Mouse (Mus musculus) kidney, embryonic 14.5 days (tissue): ENCODE measurements at regions not wholly inside any gene's neighbourhood (a gene's known extent, or its start where the extent isn't known, plus 50 kb on each side); places are given as distances from the start of the nearest gene placed in this dataset.

ENCODE experiments used
- ATAC-seq: fragments of 200-750 bp; cut with Nextera tagmentation; 2 replicates; pipeline ENCODE4 v1.8.0; 2017; ENCODE audit warnings: moderate number of reproducible peaks, mild to moderate bottlenecking, moderate TSS enrichment, moderate library complexity; ENCODE audit not compliant: low FRiP score, low TSS enrichment
- H3K27ac ChIP-seq: fragments of 300-500 bp; sonication (generic); 2 replicates; pipeline ENCODE4 v1.5.1; 2014; ENCODE audit warnings: low read depth, mild to moderate bottlenecking, low read length, moderate library complexity, mixed read lengths
- H3K27me3 ChIP-seq: fragments of 300-500 bp; sonication (generic); 2 replicates; pipeline ENCODE4 v1.6.1; 2014; ENCODE audit warnings: mild to moderate bottlenecking, low read length; ENCODE audit not compliant: control insufficient read depth, insufficient read depth
- H3K36me3 ChIP-seq: fragments of 300-500 bp; sonication (generic); 2 replicates; pipeline ENCODE4 v1.6.1; 2014; ENCODE audit warnings: low read length, mixed read lengths; ENCODE audit not compliant: control insufficient read depth, insufficient read depth
- H3K4me1 ChIP-seq: fragments of 300-500 bp; sonication (generic); 2 replicates; pipeline ENCODE4 v1.6.1; 2014; ENCODE audit warnings: low read length, mixed read lengths; ENCODE audit not compliant: control insufficient read depth, insufficient read depth
- H3K4me2 ChIP-seq: fragments of 300-500 bp; sonication (generic); replicated peaks from 2 replicates; pipeline ENCODE4 v1.6.1; 2014; ENCODE audit warnings: low read depth, mild to moderate bottlenecking, low read length
- H3K4me3 ChIP-seq: fragments of 300-500 bp; sonication (generic); 2 replicates; pipeline ENCODE4 v1.5.1; 2014; ENCODE audit warnings: mild to moderate bottlenecking, low read length
- H3K9ac ChIP-seq: fragments of 300-500 bp; sonication (generic); 2 replicates; pipeline ENCODE4 v1.6.1; 2014; ENCODE audit warnings: low read depth, mild to moderate bottlenecking, low read length, moderate library complexity
- H3K9me3 ChIP-seq: fragments of 300-500 bp; sonication (generic); 2 replicates; pipeline ENCODE4 v1.6.1; 2016; ENCODE audit warnings: low read length; ENCODE audit not compliant: control insufficient read depth
- WGBS: fragments of 180-500 bp; shearing (Covaris S2); extraction: QIAGEN DNeasy Blood & Tissue Kit; methylation state at CpG from one replicate; pipeline ENCODE4 v1.1.7; 2014; 5-methylcytosine and 5-hydroxymethylcytosine counted together

DNA sequence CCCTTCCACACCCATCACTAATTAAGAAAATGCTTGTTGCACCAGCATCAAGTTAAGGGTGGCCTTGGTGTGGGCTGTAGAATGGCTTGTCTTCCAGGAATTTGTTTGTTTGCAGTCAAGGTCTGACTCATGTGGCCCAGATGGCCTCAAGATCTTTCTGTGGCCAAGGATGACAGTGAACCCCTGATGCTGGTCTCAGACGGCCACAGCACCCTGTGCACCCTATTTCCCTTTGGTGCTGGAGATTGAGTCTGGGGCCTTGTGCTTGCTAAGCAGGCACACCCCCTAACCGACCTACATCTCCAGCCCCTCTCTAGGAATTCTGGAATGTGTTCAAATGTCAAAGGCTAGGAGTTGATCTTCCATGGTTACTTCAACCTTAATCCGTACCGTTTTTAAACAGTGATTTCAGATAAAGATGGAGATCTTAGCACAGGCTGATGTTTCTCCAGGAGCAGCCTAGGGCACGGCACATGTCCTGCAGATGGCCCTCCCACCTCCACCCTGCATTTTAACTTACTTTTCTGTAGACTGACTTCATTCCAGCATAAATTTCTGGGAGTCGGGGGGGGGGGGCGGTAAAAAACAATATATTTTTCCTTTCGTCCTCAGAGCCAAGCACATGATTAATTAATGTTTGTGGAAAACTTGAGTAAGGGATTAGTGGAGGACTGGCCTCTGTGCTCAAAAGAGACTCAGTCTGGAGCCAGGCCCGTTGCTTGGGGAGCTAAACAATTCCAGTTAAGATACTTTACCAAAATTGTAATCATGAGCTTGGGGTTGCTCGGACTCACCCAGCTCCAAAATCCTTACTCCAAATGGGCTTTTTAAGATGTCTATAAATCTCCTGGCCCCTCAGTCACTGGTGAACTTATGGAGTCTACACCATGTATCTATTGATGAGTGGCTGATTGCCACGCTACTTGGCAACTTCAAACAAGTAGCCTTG is 95.0 kb upstream of the Supt20 start:
- ATAC-seq, result peak; percentile 35; the same call in 1 of the 2 replicates
- Histone ChIP-seq H3K4me2 (no peak overlapping the region), H3K4me1 (no peaks in the 10 kb centered on the region), H3K27ac (peak overlapping the region; percentile 44; the same call in 1 of the 2 replicates), H3K36me3 (no peaks in the 10 kb centered on the region), H3K4me3 (no peak overlapping the region), H3K9ac (no peak overlapping the region), H3K9me3 (no peaks in the 10 kb centered on the region), H3K27me3 (no peaks in the 10 kb centered on the region)
- WGBS, result 69% methylated on average over 11 of the region's 11 CpGs

DNA sequence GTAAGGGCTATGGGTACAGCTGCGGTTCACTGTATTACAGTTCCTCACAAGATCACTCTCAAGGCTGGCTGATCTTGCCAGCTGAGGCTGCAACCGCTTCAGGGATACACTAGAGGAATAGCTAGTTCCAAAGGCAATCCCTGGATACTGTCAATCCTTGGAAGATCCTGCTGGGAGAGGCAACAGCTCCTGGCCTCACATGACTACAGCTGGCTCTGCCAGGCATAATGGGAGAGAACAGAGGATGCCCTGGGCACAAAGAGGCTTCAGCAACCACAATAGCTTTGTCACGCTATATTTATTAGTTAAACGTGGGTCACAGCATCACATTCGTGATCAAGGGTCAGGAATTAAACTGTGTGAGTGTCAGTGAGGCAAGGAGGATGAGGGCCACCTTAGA is 94.3 kb upstream of the Supt20 start:
- H3K4me1 ChIP-seq, result no peaks in the 10 kb centered on the region
- H3K9me3 ChIP-seq, result no peaks in the 10 kb centered on the region
- no peaks in the 10 kb centered on the region for H3K36me3 ChIP-seq
- H3K9ac ChIP-seq, result no peak overlapping the region
- no peaks in the 10 kb centered on the region for H3K27me3 ChIP-seq
- H3K4me2 ChIP-seq, result no peak overlapping the region
- H3K4me3 ChIP-seq, result no peak overlapping the region
- WGBS, result 82% methylated on average over 5 of the region's 5 CpGs
- no peak overlapping the region; the same call in 1 of the 2 replicates for H3K27ac ChIP-seq
- ATAC-seq, result no peak

DNA sequence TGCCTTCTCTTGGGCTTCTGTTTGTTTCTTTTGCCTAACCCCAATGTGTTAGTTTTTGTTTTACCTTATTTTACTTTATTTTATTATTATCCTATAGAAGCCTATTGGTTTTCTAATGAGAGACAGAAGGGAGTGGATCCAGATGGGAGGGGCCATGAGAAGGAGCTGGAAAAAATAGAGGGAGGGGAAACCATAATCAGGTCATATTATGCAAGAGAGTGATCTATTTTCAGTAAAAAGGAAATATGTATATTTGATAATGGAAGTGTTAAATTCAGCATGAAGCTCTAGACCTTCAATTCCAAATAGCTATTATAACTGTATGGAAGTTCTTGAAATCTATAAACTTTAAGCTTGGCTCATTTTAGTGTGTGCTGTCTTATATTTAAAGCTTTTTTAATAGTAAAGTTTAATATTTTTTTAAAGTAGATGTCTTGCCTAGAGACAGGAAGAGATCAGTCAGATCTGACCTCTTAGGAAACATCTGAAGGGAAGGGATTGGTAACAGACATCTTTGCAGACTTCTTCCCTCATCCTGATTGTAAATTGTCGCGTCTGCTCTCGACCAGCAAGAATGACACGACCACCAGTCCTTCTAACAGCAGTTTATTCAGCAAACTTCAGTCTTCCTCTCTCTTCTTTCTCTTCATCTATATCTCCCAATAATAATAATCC is 87.8 kb upstream of the Supt20 start:
- no peak overlapping the region for H3K27ac ChIP-seq
- H3K27me3 ChIP-seq, result no peaks in the 10 kb centered on the region
- H3K4me2 ChIP-seq, result no peak overlapping the region
- no peaks in the 10 kb centered on the region for H3K36me3 ChIP-seq
- H3K9me3 ChIP-seq, result no peaks in the 10 kb centered on the region
- no peak overlapping the region for H3K9ac ChIP-seq
- no peak overlapping the region for H3K4me3 ChIP-seq
- WGBS, result 65% methylated on average over 4 of the region's 4 CpGs
- ATAC-seq, result no peak
- no peaks in the 10 kb centered on the region for H3K4me1 ChIP-seq

DNA sequence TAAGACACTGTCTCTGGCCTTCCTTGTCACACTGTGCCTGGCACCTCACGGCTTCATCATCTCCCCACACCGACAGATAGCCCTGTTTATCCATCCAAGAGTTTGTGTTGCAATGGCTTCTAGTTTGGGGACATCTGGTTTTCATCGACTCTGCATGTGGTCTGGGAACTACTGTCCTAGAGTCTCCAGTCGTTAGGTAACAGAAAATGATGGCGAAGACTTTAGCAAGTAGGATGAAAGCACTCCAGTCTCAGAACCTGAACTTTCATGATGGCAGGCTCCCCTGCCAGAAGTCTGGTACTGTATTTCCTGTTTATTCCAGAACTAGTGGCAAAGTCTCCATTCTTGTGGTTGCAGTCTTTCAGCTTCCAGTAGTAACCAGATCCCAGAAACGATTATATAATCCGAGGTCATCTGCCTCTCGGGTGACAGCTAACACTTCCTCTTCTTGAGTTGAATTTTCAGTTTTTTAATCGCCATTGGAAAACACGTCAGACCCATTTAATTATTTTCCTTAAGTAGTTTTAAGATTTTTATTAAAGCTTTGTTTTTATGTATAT is 81.1 kb upstream of the Supt20 start:
- Histone ChIP-seq H3K4me3 (no peak overlapping the region), H3K4me2 (no peak overlapping the region), H3K9ac (no peak overlapping the region), H3K9me3 (no peaks in the 10 kb centered on the region), H3K36me3 (no peaks in the 10 kb centered on the region), H3K27me3 (no peaks in the 10 kb centered on the region), H3K4me1 (no peaks in the 10 kb centered on the region), H3K27ac (no peak overlapping the region)
- no peak for ATAC-seq
- WGBS, result 76% methylated on average over 10 of the region's 10 CpGs

DNA sequence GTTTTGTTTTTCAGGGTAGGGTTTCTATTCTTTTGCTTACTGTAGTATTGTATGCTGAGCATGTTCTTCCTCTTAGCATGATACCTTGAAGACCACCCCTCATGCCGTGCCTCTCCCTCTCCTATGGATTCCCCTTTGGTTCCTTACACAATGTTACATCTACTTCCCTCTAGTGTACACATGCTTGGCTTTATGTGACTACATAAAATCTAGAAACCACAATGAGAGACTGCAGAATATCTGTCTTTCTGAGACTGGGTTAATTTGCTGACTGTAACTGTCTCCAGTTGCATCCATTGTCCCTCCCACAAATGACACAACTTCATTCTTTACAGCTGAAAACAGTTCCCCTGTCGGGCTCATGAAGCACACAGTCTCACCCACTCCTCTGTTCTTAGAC is 78.8 kb upstream of the Supt20 start:
- H3K4me3 ChIP-seq, result no peak overlapping the region
- H3K9ac ChIP-seq, result no peak overlapping the region
- H3K4me2 ChIP-seq, result no peak overlapping the region
- H3K9me3 ChIP-seq, result peaks cover 5% of the 10 kb centered on the region
- no peaks in the 10 kb centered on the region for H3K4me1 ChIP-seq
- H3K36me3 ChIP-seq, result no peaks in the 10 kb centered on the region
- H3K27ac ChIP-seq, result no peak overlapping the region
- 70% methylated on average over 2 of the region's 2 CpGs for WGBS
- no peaks in the 10 kb centered on the region for H3K27me3 ChIP-seq
- no peak for ATAC-seq

DNA sequence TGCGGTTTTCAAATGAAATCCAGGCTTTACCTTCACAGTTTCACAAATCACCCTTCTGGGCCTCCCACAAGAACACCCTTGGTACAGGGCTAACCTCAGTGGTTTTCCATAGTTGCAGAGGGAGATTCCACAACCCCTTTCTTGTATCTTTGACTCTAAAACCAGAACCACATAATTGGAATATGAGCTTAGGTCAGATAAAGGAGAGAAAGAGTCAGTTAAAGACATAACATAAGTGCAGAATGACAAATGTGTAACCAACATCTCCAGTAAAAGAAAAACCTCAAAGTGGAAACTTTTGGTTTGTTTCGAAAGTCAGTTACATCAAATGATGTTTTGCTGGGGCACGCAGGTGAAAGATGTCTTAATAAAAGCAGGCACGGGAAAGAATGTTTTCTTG is 75.3 kb upstream of the Supt20 start:
- Histone ChIP-seq H3K4me1 (no peaks in the 10 kb centered on the region), H3K36me3 (no peaks in the 10 kb centered on the region), H3K9ac (no peak overlapping the region), H3K9me3 (peaks cover 9% of the 10 kb centered on the region), H3K4me3 (no peak overlapping the region), H3K27me3 (no peaks in the 10 kb centered on the region), H3K27ac (no peak overlapping the region), H3K4me2 (no peak overlapping the region)
- WGBS, result 94% methylated on average over 4 of the region's 4 CpGs
- no peak for ATAC-seq

DNA sequence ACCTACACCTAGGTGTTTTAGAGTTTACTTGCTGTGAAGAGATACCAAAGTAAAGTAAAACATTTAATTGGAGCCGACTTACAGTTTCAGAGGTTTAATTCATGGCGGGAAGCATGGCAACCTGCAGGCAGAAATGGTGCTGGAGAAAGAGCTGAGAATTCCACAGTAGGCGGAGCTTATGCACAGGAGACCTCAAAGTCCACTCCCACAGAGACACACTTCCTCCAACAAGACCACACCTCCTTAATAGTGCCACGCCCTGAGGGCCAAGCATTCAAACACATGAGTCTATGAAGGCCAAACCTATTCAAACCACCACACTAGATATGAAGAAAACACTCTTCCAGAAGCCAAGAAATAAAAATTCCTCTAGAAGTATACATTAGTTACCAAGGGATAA is 74.3 kb upstream of the Supt20 start:
- WGBS, result 94% methylated on average over 4 of the region's 4 CpGs
- H3K27ac ChIP-seq, result no peak overlapping the region
- no peak overlapping the region for H3K4me3 ChIP-seq
- no peak overlapping the region for H3K9ac ChIP-seq
- peaks cover 9% of the 10 kb centered on the region for H3K9me3 ChIP-seq
- H3K4me2 ChIP-seq, result no peak overlapping the region
- H3K36me3 ChIP-seq, result no peaks in the 10 kb centered on the region
- no peaks in the 10 kb centered on the region for H3K4me1 ChIP-seq
- ATAC-seq, result no peak
- no peaks in the 10 kb centered on the region for H3K27me3 ChIP-seq

DNA sequence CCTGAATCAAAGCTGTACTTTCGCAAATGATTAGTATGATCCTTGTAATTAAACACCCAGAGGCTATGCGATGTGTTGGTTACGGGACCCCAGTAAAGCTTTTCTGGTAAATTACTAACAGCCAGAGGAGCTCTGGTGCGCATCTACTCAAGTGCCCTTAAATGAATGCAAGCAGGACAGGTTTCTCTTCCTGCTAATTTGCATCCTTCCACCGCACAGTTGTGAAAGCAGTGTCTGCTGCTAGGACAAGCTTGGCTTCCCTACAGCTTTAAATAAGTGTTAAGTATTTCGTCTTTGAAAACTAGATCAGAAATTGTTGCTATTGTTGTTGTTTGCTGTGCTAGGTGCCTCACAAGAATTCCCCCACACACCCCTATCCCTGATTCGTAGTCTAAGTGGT is 62.4 kb upstream of the Supt20 start:
- no peaks in the 10 kb centered on the region for H3K36me3 ChIP-seq
- H3K27ac ChIP-seq, result no peak overlapping the region
- no peaks in the 10 kb centered on the region for H3K27me3 ChIP-seq
- 87% methylated on average over 7 of the region's 7 CpGs for WGBS
- H3K9ac ChIP-seq, result no peak overlapping the region
- H3K4me2 ChIP-seq, result no peak overlapping the region
- H3K4me3 ChIP-seq, result no peak overlapping the region
- no peaks in the 10 kb centered on the region for H3K4me1 ChIP-seq
- ATAC-seq, result no peak
- peaks cover 10% of the 10 kb centered on the region; the same call in 1 of the 2 replicates for H3K9me3 ChIP-seq

DNA sequence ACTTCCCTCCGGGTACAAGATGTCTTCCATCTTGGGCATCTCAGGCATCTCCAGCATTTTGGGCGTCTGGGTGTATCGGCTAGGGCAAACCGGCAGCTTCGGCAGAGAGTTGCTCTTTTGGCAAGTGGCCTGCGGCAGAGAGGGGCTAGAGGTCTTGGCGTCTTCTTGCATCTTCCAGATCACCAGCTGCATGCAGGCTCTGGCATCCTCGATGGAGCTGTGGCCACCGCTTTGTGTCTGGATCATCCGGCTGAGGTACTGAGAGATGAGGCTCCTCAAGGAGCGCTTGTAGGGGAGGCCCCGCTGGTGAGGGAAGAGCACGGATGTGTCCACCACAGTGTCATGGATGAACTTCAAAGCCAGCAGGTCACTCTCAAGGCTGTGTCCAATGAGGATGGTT is 59.9 kb upstream of the Supt20 start:
- Histone ChIP-seq H3K4me3 (no peak overlapping the region), H3K27me3 (no peaks in the 10 kb centered on the region), H3K36me3 (no peaks in the 10 kb centered on the region), H3K27ac (no peak overlapping the region), H3K4me2 (no peak overlapping the region), H3K9me3 (peaks cover 10% of the 10 kb centered on the region; the same call in 1 of the 2 replicates), H3K4me1 (no peaks in the 10 kb centered on the region), H3K9ac (no peak overlapping the region)
- no peak for ATAC-seq
- WGBS, result 95% methylated on average over 13 of the region's 13 CpGs
